Mouse (Mus musculus) monocyte, adult 2 months (primary cell): ENCODE results near the gene Cactin.

Source experiments
- DNase-seq, 2 experiments: peaks; one replicate each; pipeline ENCODE4 v3.0.0; 2022; ENCODE audit warnings: low spot score in 2 of 2, low read depth in 1 of 2

Cactin gene

GRCm38 (mm10) chr10:81297246-81297645 is 23.7 kb upstream of the Cactin start:
- peak in 1 of 2 experiments; percentile 50 for DNase-seq

GRCm38 (mm10) chr10:81297845-81298244 is 23.1 kb upstream of the Cactin start:
- peak; percentile 83 to 86 for DNase-seq

- peak; percentile 71 to 81 for DNase-seq
Measured at GRCm38 (mm10) chr10:81298369-81299100, 22.4 kb upstream of the Cactin start.

- DNase-seq: no peak
Measured at GRCm38 (mm10) chr10:81299585-81300351, 21.1 kb upstream of the Cactin start.

GRCm38 (mm10) chr10:81300352-81300907 is 20.5 kb upstream of the Cactin start:
- no peak for DNase-seq

GRCm38 (mm10) chr10:81301321-81301720 is 19.6 kb upstream of the Cactin start:
- no peak for DNase-seq

- no peak for DNase-seq
Measured at GRCm38 (mm10) chr10:81302288-81302687, 18.6 kb upstream of the Cactin start.

GRCm38 (mm10) chr10:81302781-81303218 is 18.1 kb upstream of the Cactin start:
- no peak for DNase-seq

- DNase-seq: peak in 1 of 2 experiments; percentile 47
Measured at GRCm38 (mm10) chr10:81303258-81303657, 17.6 kb upstream of the Cactin start.

- no peak for DNase-seq
Measured at GRCm38 (mm10) chr10:81303761-81304160, 17.1 kb upstream of the Cactin start.

GRCm38 (mm10) chr10:81304597-81305238 is 16.2 kb upstream of the Cactin start:
- DNase-seq: peak in 1 of 2 experiments; percentile 60

- DNase-seq: no peak
Measured at GRCm38 (mm10) chr10:81305663-81306062, 15.2 kb upstream of the Cactin start.

- no peak for DNase-seq
Measured at GRCm38 (mm10) chr10:81306173-81306668, 14.7 kb upstream of the Cactin start.

GRCm38 (mm10) chr10:81306837-81307682 is 13.8 kb upstream of the Cactin start:
- DNase-seq: no peak

- no peak for DNase-seq
Measured at GRCm38 (mm10) chr10:81309571-81309970, 11.3 kb upstream of the Cactin start.

GRCm38 (mm10) chr10:81313581-81313980 is 7.3 kb upstream of the Cactin start:
- DNase-seq: no peak

- DNase-seq: no peak
Measured at GRCm38 (mm10) chr10:81314201-81314600, 6.7 kb upstream of the Cactin start.

GRCm38 (mm10) chr10:81315587-81315986 is 5.3 kb upstream of the Cactin start:
- no peak for DNase-seq

- DNase-seq: no peak
Measured at GRCm38 (mm10) chr10:81316338-81317060, 4.4 kb upstream of the Cactin start.

GRCm38 (mm10) chr10:81317273-81317672 is 3.6 kb upstream of the Cactin start:
- no peak for DNase-seq
